Mouse (Mus musculus): Measurements from ENCODE around the gene Ankrd13d. TPM values are rescaled to one million over a fixed set of nuclear protein-coding genes. Genes with fewer than 3 reads are reported as not detected.

Gene Ankrd13d
- polyA plus RNA-seq (2015; fragmentation: Nextera tagmentation; extraction: Ambion mirVana) = 5.0 and 5.2 TPM in 2 replicates

GRCm38 (mm10) chr19:4282898-4283553 lies at the start of gene Ankrd13d:
Gene Ankrd13d, minus strand, starts transcription at chr19:4283137.
- ATAC-seq (ENCODE audit: low FRiP score, low TSS enrichment) = peak; percentile 93
- TF ChIP-seq CTCF (IDR thresholded peaks at IDR 0.05; ENCODE audit: low read depth) = peak; percentile 83
- no peak for TF ChIP-seq EP300 (optimal IDR thresholded peaks at IDR 0.05)

GRCm38 (mm10) chr19:4332653-4333052 lies 49.7 kb upstream of the Ankrd13d start:
- H3K4me2 ChIP-seq (replicated peaks; ENCODE audit: low read depth) = peak overlapping the region; percentile 73
- no peaks in the 10 kb centered on the region for H3K9me3 ChIP-seq (ENCODE audit: control insufficient read depth, low read length)
- peak overlapping the region; percentile 92 for H3K27ac ChIP-seq (replicated peaks)
- peaks cover 8% of the 10 kb centered on the region; the same call in 1 of the 2 replicates for H3K36me3 ChIP-seq (ENCODE audit: control insufficient read depth, insufficient read depth, low read length)
- ATAC-seq (ENCODE audit: low FRiP score, low TSS enrichment) = peak; percentile 26
- H3K27me3 ChIP-seq (ENCODE audit: control insufficient read depth, insufficient read depth, low read length) = no peaks in the 10 kb centered on the region
- 0% methylated on average over 4 of the region's 4 CpGs for WGBS
- H3K4me3 ChIP-seq (ENCODE audit: low read depth, low read length) = peak overlapping the region; percentile 50
- DNase-seq (ENCODE audit: low spot score) = peak; percentile 61
- H3K4me1 ChIP-seq (replicated peaks; ENCODE audit: control insufficient read depth, insufficient read depth) = peaks cover 2% of the 10 kb centered on the region; the same call in 1 of the 2 replicates
- no peak for TF ChIP-seq EP300 (optimal IDR thresholded peaks at IDR 0.05)
- TF ChIP-seq CTCF (IDR thresholded peaks at IDR 0.05; ENCODE audit: low read depth) = no peak
- H3K9ac ChIP-seq (ENCODE audit: low read length) = peak overlapping the region; percentile 72

More at GRCm38 (mm10) chr19:4282898-4283553, at the start of gene Ankrd13d:
- DNase-seq (ENCODE audit: low spot score) = peak; percentile 93
- peak within 1 kb of the TSS; percentile 20; the same call in 1 of the 2 replicates for H3K27ac ChIP-seq (replicated peaks)
- under 1% methylated on average over 46 of the region's 50 CpGs for WGBS
- H3K4me2 ChIP-seq (replicated peaks; ENCODE audit: low read depth) = peak within 1 kb of the TSS; percentile 76
- no peaks in the 10 kb centered on the region for H3K4me1 ChIP-seq (replicated peaks; ENCODE audit: control insufficient read depth, insufficient read depth)
- no peaks in the 10 kb centered on the region for H3K27me3 ChIP-seq (ENCODE audit: control insufficient read depth, insufficient read depth, low read length)
- peak within 1 kb of the TSS; percentile 65 for H3K9ac ChIP-seq (ENCODE audit: low read length)
- H3K36me3 ChIP-seq (ENCODE audit: control insufficient read depth, insufficient read depth, low read length) = peaks cover 20% of the 10 kb centered on the region
- no peaks in the 10 kb centered on the region for H3K9me3 ChIP-seq (ENCODE audit: control insufficient read depth, low read length)
- H3K4me3 ChIP-seq (ENCODE audit: low read depth, low read length) = peak within 1 kb of the TSS; percentile 60

- Histone ChIP-seq H3K9ac (ENCODE audit: low read length) (no peak overlapping the region), H3K27ac (replicated peaks) (no peak overlapping the region), H3K9me3 (ENCODE audit: control insufficient read depth, low read length) (no peaks in the 10 kb centered on the region), H3K4me1 (replicated peaks; ENCODE audit: control insufficient read depth, insufficient read depth) (peaks cover 2% of the 10 kb centered on the region; the same call in 1 of the 2 replicates), H3K4me2 (replicated peaks; ENCODE audit: low read depth) (no peak overlapping the region), H3K36me3 (ENCODE audit: control insufficient read depth, insufficient read depth, low read length) (peaks cover 12% of the 10 kb centered on the region; the same call in 1 of the 2 replicates), H3K27me3 (ENCODE audit: control insufficient read depth, insufficient read depth, low read length) (no peaks in the 10 kb centered on the region), H3K4me3 (ENCODE audit: low read depth, low read length) (no peak overlapping the region)
- TF ChIP-seq CTCF (IDR thresholded peaks at IDR 0.05; ENCODE audit: low read depth) = no peak
- no peak for ATAC-seq (ENCODE audit: low FRiP score, low TSS enrichment)
- DNase-seq (ENCODE audit: low spot score) = no peak
- WGBS = 71% methylated on average over 3 of the region's 3 CpGs
Measured at GRCm38 (mm10) chr19:4331273-4331672, 48.3 kb upstream of the Ankrd13d start.

- TF ChIP-seq EP300 (optimal IDR thresholded peaks at IDR 0.05) (no peak), CTCF (IDR thresholded peaks at IDR 0.05; ENCODE audit: low read depth) (no peak)
- no peak overlapping the region for H3K9ac ChIP-seq (ENCODE audit: low read length)
- no peak overlapping the region for H3K27ac ChIP-seq (replicated peaks)
- H3K4me1 ChIP-seq (replicated peaks; ENCODE audit: control insufficient read depth, insufficient read depth) = peaks cover 2% of the 10 kb centered on the region; the same call in 1 of the 2 replicates
- no peak overlapping the region for H3K4me3 ChIP-seq (ENCODE audit: low read depth, low read length)
- no peaks in the 10 kb centered on the region for H3K27me3 ChIP-seq (ENCODE audit: control insufficient read depth, insufficient read depth, low read length)
- ATAC-seq (ENCODE audit: low FRiP score, low TSS enrichment) = no peak
- 45% methylated on average over 2 of the region's 2 CpGs for WGBS
- no peak for DNase-seq (ENCODE audit: low spot score)
- peaks cover 12% of the 10 kb centered on the region; the same call in 1 of the 2 replicates for H3K36me3 ChIP-seq (ENCODE audit: control insufficient read depth, insufficient read depth, low read length)
- H3K9me3 ChIP-seq (ENCODE audit: control insufficient read depth, low read length) = no peaks in the 10 kb centered on the region
- H3K4me2 ChIP-seq (replicated peaks; ENCODE audit: low read depth) = no peak overlapping the region
Measured at GRCm38 (mm10) chr19:4330603-4331002, 47.7 kb upstream of the Ankrd13d start.

GRCm38 (mm10) chr19:4328737-4329304 lies 45.9 kb upstream of the Ankrd13d start:
- Histone ChIP-seq H3K9me3 (ENCODE audit: control insufficient read depth, low read length) (no peaks in the 10 kb centered on the region), H3K4me1 (replicated peaks; ENCODE audit: control insufficient read depth, insufficient read depth) (no peaks in the 10 kb centered on the region; the same call in 1 of the 2 replicates), H3K36me3 (ENCODE audit: control insufficient read depth, insufficient read depth, low read length) (peaks cover 23% of the 10 kb centered on the region), H3K4me2 (replicated peaks; ENCODE audit: low read depth) (no peak overlapping the region), H3K27me3 (ENCODE audit: control insufficient read depth, insufficient read depth, low read length) (no peaks in the 10 kb centered on the region), H3K9ac (ENCODE audit: low read length) (no peak overlapping the region), H3K27ac (replicated peaks) (no peak overlapping the region), H3K4me3 (ENCODE audit: low read depth, low read length) (no peak overlapping the region)
- TF ChIP-seq CTCF (IDR thresholded peaks at IDR 0.05; ENCODE audit: low read depth) = no peak
- TF ChIP-seq EP300 (optimal IDR thresholded peaks at IDR 0.05) = no peak
- 91% methylated on average over 8 of the region's 8 CpGs for WGBS
- DNase-seq (ENCODE audit: low spot score) (no peak), ATAC-seq (ENCODE audit: low FRiP score, low TSS enrichment) (no peak)

GRCm38 (mm10) chr19:4326881-4327280 lies 43.9 kb upstream of the Ankrd13d start:
- DNase-seq (ENCODE audit: low spot score) = no peak
- H3K4me1 ChIP-seq (replicated peaks; ENCODE audit: control insufficient read depth, insufficient read depth) = no peaks in the 10 kb centered on the region
- no peak overlapping the region for H3K4me2 ChIP-seq (replicated peaks; ENCODE audit: low read depth)
- no peak for ATAC-seq (ENCODE audit: low FRiP score, low TSS enrichment)
- no peak overlapping the region for H3K27ac ChIP-seq (replicated peaks)
- H3K4me3 ChIP-seq (ENCODE audit: low read depth, low read length) = no peak overlapping the region
- 53% methylated on average over 1 of the region's 1 CpGs for WGBS
- H3K27me3 ChIP-seq (ENCODE audit: control insufficient read depth, insufficient read depth, low read length) = no peaks in the 10 kb centered on the region
- H3K9me3 ChIP-seq (ENCODE audit: control insufficient read depth, low read length) = no peaks in the 10 kb centered on the region
- TF ChIP-seq EP300 (optimal IDR thresholded peaks at IDR 0.05) = no peak
- TF ChIP-seq CTCF (IDR thresholded peaks at IDR 0.05; ENCODE audit: low read depth) = no peak
- H3K9ac ChIP-seq (ENCODE audit: low read length) = no peak overlapping the region
- peaks cover 33% of the 10 kb centered on the region for H3K36me3 ChIP-seq (ENCODE audit: control insufficient read depth, insufficient read depth, low read length)
